Mouse (Mus musculus) limb, embryonic 14.5 days (tissue): ENCODE data around the gene Naa40. TPM values are rescaled to one million over a fixed set of nuclear protein-coding genes. Genes with fewer than 3 reads are reported as not detected.
A peak's percentile ranks its signal among the peaks of the same experiment; 100 is the strongest.

Source experiments
- ATAC-seq: fragments of 200-750 bp; cut with Nextera tagmentation; 2 replicates; pipeline ENCODE4 v1.8.0; 2017; ENCODE audit warnings: low read depth, moderate number of reproducible peaks, moderate TSS enrichment; ENCODE audit not compliant: low FRiP score
- DNase-seq: peaks from one replicate; pipeline ENCODE4 v3.0.0-alpha.2; 2015; ENCODE audit warnings: low spot score
- H3K27ac ChIP-seq: fragments of 300-500 bp; sonication (generic); replicated peaks from 2 replicates; pipeline ENCODE4 v1.5.1; 2014; ENCODE audit warnings: low read depth, mild to moderate bottlenecking, low read length, moderate library complexity, mixed read lengths
- H3K27me3 ChIP-seq: fragments of 300-500 bp; sonication (generic); 2 replicates; pipeline ENCODE4 v1.6.1; 2014; ENCODE audit warnings: low read length, mixed read lengths; ENCODE audit not compliant: control insufficient read depth, insufficient read depth
- H3K36me3 ChIP-seq: fragments of 300-500 bp; sonication (generic); 2 replicates; pipeline ENCODE4 v1.6.1; 2014; ENCODE audit warnings: mild to moderate bottlenecking, low read length, moderate library complexity, mixed read lengths; ENCODE audit not compliant: control insufficient read depth, insufficient read depth
- H3K4me1 ChIP-seq: fragments of 300-500 bp; sonication (generic); 2 replicates; pipeline ENCODE4 v1.6.1; 2014; ENCODE audit warnings: antibody characterized with exemption, low read length, mixed read lengths; ENCODE audit not compliant: control insufficient read depth, insufficient read depth
- H3K4me2 ChIP-seq: fragments of 300-500 bp; sonication (generic); replicated peaks from 2 replicates; pipeline ENCODE4 v1.6.1; 2014; ENCODE audit warnings: low read depth, mild to moderate bottlenecking, low read length, moderate library complexity; ENCODE audit not compliant: severe bottlenecking
- H3K4me3 ChIP-seq: fragments of 300-500 bp; sonication (generic); replicated peaks from 2 replicates; pipeline ENCODE4 v1.5.1; 2014; ENCODE audit warnings: low read length
- H3K9ac ChIP-seq: fragments of 300-500 bp; sonication (generic); 2 replicates; pipeline ENCODE4 v1.6.1; 2014; ENCODE audit warnings: mild to moderate bottlenecking, low read depth, low read length, moderate library complexity; ENCODE audit not compliant: severe bottlenecking
- H3K9me3 ChIP-seq: fragments of 300-500 bp; sonication (generic); 2 replicates; pipeline ENCODE4 v1.6.1; 2016; ENCODE audit warnings: low read length; ENCODE audit not compliant: control insufficient read depth
- POLR2A ChIP-seq: fragments of 200-500 bp; IDR thresholded peaks from 2 replicates; pipeline ENCODE4 v1.8.0; 2012; ENCODE audit warnings: inconsistent platforms, mild to moderate bottlenecking, moderate library complexity, borderline replicate concordance; ENCODE audit not compliant: insufficient read depth, insufficient read length; ENCODE audit errors: extremely low read depth
- WGBS: fragments of 180-500 bp; shearing (Covaris S2); extraction: QIAGEN DNeasy Blood & Tissue Kit; methylation state at CpG from one replicate; pipeline ENCODE4 v1.1.7; 2014; 5-methylcytosine and 5-hydroxymethylcytosine counted together
- polyA plus RNA-seq, 2 experiments: library from polyadenylated mRNA; depleted of rRNA in 1 of 2; stranded (reverse) in 1 of 2; unstranded in 1 of 2; fragments of >200 nt; fragmentation: Nextera tagmentation in 1 of 2; extraction: Ambion mirVana in 1 of 2; gene quantifications; 2 replicates each; pipeline versions ENCODE4 v1.2.1 to v1.2.3; 2012 to 2014

Naa40 gene
- polyA plus RNA-seq, 2 experiments: 50.1 to 55.9 TPM

DNA sequence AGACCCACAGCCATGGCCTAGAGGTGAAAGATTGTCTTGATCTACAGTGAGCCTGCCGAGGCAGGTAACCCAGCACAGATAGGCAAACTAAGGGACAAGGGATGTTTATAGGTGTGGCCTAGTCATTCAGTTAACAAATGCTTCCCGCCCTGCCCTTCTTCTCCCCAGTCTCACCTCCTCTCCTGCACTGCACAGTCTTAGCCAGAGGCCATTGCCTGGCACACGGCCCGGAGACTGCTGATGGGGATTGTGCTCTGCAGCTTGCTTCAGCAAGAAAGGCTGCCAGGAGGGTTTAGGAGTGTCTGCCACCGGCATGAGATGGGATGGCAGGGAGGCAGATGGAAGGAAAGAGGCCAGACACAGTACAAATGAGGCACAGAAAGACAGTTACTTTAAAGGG is 16.9 kb upstream of the Naa40 start:
- ATAC-seq: no peak
- WGBS: 77% methylated on average over 5 of the region's 5 CpGs

DNA sequence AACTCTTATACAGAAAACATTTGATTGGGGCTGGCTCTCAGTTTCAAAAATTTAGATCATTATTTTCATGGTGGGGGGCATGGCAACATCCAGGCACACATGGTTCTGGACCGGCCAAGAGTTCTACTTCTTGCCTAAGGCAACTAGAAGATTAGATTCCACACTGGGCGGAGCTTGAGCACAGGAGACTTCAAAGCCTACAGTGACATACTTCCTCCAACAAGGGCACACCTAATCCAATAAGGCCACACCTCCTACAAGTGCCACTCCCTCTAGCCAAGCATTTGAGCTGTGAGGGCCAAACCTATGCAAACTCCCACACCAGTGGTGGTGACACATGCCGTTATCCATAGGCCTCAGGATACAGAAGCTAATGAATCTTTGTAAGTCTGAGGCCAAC is 5.0 kb upstream of the Naa40 start:
- Histone ChIP-seq H3K4me1 (no peaks in the 10 kb centered on the region), H3K27me3 (no peaks in the 10 kb centered on the region), H3K27ac (no peak overlapping the region), H3K9me3 (no peaks in the 10 kb centered on the region), H3K4me2 (no peak overlapping the region), H3K9ac (no peak overlapping the region), H3K36me3 (no peaks in the 10 kb centered on the region), H3K4me3 (no peak overlapping the region)
- TF ChIP-seq POLR2A: no peak
- ATAC-seq (no peak), DNase-seq (no peak)
- WGBS: 76% methylated on average over 3 of the region's 3 CpGs

More for the DNA sequence above, 16.9 kb upstream of the Naa40 start:
- Histone ChIP-seq H3K9ac (no peak overlapping the region), H3K27ac (no peak overlapping the region), H3K4me2 (no peak overlapping the region), H3K9me3 (0 out of 2 replicates have a peak, but pooled peaks cover 3% of the 10 kb centered on the region), H3K36me3 (no peaks in the 10 kb centered on the region), H3K27me3 (no peaks in the 10 kb centered on the region), H3K4me3 (no peak overlapping the region), H3K4me1 (no peaks in the 10 kb centered on the region)
- no peak for DNase-seq
- TF ChIP-seq POLR2A: no peak

DNA sequence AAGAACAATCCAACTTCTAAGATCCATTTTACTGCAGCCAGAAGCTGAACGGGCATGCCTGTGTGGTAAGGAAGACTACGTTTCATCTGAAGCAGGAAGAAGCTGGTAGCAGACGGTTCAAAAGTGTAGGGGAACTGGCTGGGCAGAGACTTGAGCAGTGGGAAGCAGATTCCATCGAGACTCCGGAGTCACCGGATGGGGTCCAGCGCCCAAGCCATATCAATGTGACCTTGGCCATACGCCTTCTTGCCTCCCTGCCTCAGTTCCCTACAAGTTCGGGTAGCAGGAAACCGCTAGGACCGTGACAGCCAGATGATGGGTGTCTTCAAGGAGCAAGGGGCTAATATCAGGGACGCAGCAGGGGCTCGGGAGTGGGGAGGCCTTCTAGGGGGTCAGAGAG is 692 bp downstream of the Naa40 start:
- peak overlapping the region; percentile 94 for H3K4me2 ChIP-seq
- H3K36me3 ChIP-seq: peaks cover 17% of the 10 kb centered on the region
- peak overlapping the region; percentile 78 for H3K4me3 ChIP-seq
- ATAC-seq: no peak
- WGBS: 1% methylated on average over 13 of the region's 13 CpGs
- H3K4me1 ChIP-seq: no peaks in the 10 kb centered on the region; the same call in 1 of the 2 replicates
- no peak for DNase-seq
- TF ChIP-seq POLR2A: no peak
- no peaks in the 10 kb centered on the region for H3K9me3 ChIP-seq
- peak overlapping the region; percentile 63 for H3K27ac ChIP-seq
- no peaks in the 10 kb centered on the region for H3K27me3 ChIP-seq
- H3K9ac ChIP-seq: peak overlapping the region; percentile 81

DNA sequence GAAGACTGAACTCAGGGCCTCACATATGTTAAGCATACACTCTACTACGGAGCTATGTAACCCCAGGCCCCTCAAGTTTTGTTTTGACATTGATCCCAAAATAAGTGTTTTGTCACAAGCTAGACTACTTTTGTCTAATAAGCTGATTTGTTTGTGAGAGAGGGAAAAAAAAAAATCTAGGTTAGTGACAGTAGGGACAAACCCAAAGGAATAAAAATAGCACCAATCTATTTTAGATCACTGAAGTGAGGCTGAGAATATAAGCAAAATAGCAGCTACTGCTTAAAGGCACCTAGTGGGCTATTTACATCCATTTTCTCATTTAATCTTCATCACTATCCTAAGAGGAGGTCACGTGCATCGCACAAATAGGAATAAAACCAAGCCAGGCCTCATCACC is 1.4 kb downstream of the Naa40 start:
- TF ChIP-seq POLR2A: no peak
- no peak overlapping the region for H3K9ac ChIP-seq
- H3K9me3 ChIP-seq: no peaks in the 10 kb centered on the region
- 82% methylated on average over 3 of the region's 3 CpGs for WGBS
- no peak for DNase-seq
- ATAC-seq: no peak
- peak overlapping the region; percentile 94 for H3K4me2 ChIP-seq
- H3K4me1 ChIP-seq: no peaks in the 10 kb centered on the region; the same call in 1 of the 2 replicates
- H3K27me3 ChIP-seq: no peaks in the 10 kb centered on the region
- no peak overlapping the region for H3K27ac ChIP-seq
- H3K36me3 ChIP-seq: peaks cover 17% of the 10 kb centered on the region
- H3K4me3 ChIP-seq: peak overlapping the region; percentile 78; the same call in 1 of the 2 replicates

DNA sequence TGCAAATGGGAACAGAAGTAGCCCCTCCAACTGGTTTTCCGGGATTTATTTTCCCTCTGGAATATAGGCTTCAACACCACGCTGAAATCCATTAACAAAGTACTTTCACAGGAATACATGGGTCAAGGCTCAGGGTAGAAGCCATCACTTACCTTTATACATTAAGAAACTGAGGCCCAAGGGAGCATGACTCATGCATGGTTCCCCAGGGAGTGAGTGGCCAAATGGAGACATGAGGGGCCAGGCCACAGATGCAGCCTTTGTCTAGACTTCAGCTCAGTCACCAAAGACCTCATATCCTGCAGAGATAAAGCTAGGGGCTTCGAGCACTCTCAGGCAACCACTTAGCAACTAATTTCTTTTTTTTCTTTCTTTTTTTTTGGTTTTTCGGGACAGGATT is 4.2 kb downstream of the Naa40 start:
- 91% methylated on average over 4 of the region's 4 CpGs for WGBS
- Histone ChIP-seq H3K27ac (no peak overlapping the region), H3K36me3 (peaks cover 44% of the 10 kb centered on the region), H3K4me2 (no peak overlapping the region), H3K27me3 (no peaks in the 10 kb centered on the region), H3K4me3 (no peak overlapping the region), H3K9me3 (no peaks in the 10 kb centered on the region), H3K4me1 (no peaks in the 10 kb centered on the region; the same call in 1 of the 2 replicates), H3K9ac (no peak overlapping the region)
- ATAC-seq: no peak
- TF ChIP-seq POLR2A: no peak
- no peak for DNase-seq

DNA sequence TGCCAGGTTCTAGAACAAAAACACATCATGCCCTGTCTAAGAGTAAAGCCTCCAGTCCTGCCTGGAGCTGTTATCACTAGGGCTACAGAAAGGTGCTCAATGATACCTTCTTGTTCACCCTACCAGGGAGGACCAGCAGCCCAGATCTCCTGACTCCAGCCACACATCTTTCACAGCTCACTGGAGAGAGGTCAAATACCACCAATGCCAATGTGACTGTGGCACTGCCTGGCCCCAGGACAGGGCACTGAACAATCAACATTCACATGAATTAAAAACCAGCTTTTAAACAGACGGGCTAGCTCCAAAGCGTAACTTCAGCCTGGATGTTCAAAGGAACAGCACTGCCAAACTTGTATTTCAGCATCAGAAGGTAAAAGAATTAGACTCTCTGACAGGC is 5.0 kb downstream of the Naa40 start:
- Histone ChIP-seq H3K36me3 (peaks cover 50% of the 10 kb centered on the region), H3K4me3 (no peak overlapping the region)
- ATAC-seq: no peak

More for the DNA sequence above, 5.0 kb downstream of the Naa40 start:
- Histone ChIP-seq H3K27ac (no peak overlapping the region), H3K9me3 (no peaks in the 10 kb centered on the region), H3K4me2 (no peak overlapping the region), H3K27me3 (no peaks in the 10 kb centered on the region), H3K4me1 (no peaks in the 10 kb centered on the region; the same call in 1 of the 2 replicates), H3K9ac (no peak overlapping the region)
- no peak for TF ChIP-seq POLR2A
- whole genome bisulfite sequencing: 90% methylated on average over 2 of the region's 2 CpGs
- no peak for DNase-seq
